8 mouse cellular contexts compared by ENCODE assay signal in the genomic region with DNA sequence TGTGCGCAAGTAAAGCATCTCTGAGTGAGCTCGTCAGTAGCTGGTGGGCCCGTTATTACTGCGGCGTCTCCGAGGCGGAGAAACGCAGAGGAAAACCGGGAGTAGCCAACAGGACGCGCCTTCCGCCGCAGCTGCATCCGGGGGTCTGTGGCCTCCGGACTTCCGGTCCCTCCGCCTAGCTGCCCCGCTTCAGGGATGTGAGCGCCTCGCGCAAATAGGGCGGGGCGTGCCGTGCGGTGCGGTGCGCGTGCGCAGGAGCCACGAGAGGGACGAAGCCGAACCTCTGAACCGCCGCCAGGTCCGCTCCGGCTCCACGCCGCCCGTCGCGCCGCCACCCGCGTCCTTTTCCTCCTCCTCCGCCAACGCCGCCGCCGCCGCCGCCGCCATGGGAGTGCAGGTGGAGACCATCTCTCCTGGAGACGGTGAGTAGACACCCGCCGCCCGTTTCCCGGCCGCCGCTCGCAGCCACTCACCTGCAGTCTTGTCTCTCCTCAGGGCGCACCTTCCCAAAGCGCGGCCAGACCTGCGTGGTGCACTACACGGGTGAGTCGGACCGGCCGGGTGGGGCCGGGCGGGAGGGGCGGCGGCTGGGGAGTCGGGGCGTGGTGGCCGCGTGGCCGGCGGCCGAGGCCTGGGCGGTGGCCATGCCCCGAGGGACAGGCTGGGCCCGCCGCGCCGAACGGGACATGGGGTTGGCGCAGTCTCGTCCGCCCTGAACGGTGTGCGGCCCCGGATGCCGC. TPM values are rescaled to one million over a fixed set of nuclear protein-coding genes. Genes with fewer than 3 reads are reported as not detected.
DNase-seq lines count a peak whose midpoint lies in the region; ATAC-seq and TF ChIP-seq lines count a peak whose summit lies in the region.

A gene (plus strand): TSS at position 161 of the 740 bp plus-strand sequence.

- no peak for TF ChIP-seq CTCF in heart, postnatal 0 days (IDR thresholded peaks at IDR 0.05; ENCODE audit: low read depth)
- no peak for TF ChIP-seq CTCF in testis, adult 2 months (IDR thresholded peaks at IDR 0.05; ENCODE audit: control insufficient read depth, insufficient read depth, insufficient replicate concordance, low read depth, low read length)

- H3K4me3 ChIP-seq in brown adipose tissue, adult 24 weeks (ENCODE audit: insufficient read depth, low read depth, low read length), result peak within 1 kb of the TSS; percentile 83
- H3K4me3 ChIP-seq in forebrain, embryonic 12.5 days (replicated peaks), result peak within 1 kb of the TSS; percentile 95
- peak within 1 kb of the TSS; percentile 80 for H3K4me3 ChIP-seq in heart, postnatal 0 days (ENCODE audit: low read depth, low read length)
- H3K4me3 ChIP-seq in liver, embryonic 16.5 days (ENCODE audit: low read depth, low read length), result peak within 1 kb of the TSS; percentile 74
- H3K4me3 ChIP-seq in neural tube, embryonic 13.5 days, result peak within 1 kb of the TSS; percentile 98
- peak within 1 kb of the TSS; percentile 96 for H3K4me3 ChIP-seq in testis, adult 2 months (ENCODE audit: control insufficient read depth, low read depth, low read length)

- peaks cover 11% of the 10 kb centered on the region for H3K4me1 ChIP-seq in brown adipose tissue, adult 24 weeks (ENCODE audit: control insufficient read depth, insufficient read depth, insufficient read length, low read length)
- H3K4me1 ChIP-seq in forebrain, embryonic 12.5 days, result peaks cover 32% of the 10 kb centered on the region
- H3K4me1 ChIP-seq in heart, postnatal 0 days (ENCODE audit: control insufficient read depth, insufficient read depth), result peaks cover 22% of the 10 kb centered on the region
- H3K4me1 ChIP-seq in liver, embryonic 16.5 days (ENCODE audit: control insufficient read depth, low read depth, low read length), result peaks cover 9% of the 10 kb centered on the region
- H3K4me1 ChIP-seq in neural tube, embryonic 13.5 days (replicated peaks), result peaks cover 46% of the 10 kb centered on the region
- peaks cover 9% of the 10 kb centered on the region for H3K4me1 ChIP-seq in testis, adult 2 months (ENCODE audit: control insufficient read depth, insufficient read depth, low read length)

- TF ChIP-seq EP300 in heart, postnatal 0 days (IDR thresholded peaks at IDR 0.05; ENCODE audit: low read depth), result peak; percentile 97

- H3K9me3 ChIP-seq in forebrain, embryonic 12.5 days, result no peaks in the 10 kb centered on the region
- no peaks in the 10 kb centered on the region for H3K9me3 ChIP-seq in heart, postnatal 0 days (replicated peaks; ENCODE audit: control insufficient read depth, low read length)
- H3K9me3 ChIP-seq in liver, embryonic 16.5 days (replicated peaks; ENCODE audit: control insufficient read depth, low read length), result no peaks in the 10 kb centered on the region
- H3K9me3 ChIP-seq in neural tube, embryonic 13.5 days, result no peaks in the 10 kb centered on the region

- no peaks in the 10 kb centered on the region for H3K27me3 ChIP-seq in forebrain, embryonic 12.5 days
- H3K27me3 ChIP-seq in heart, postnatal 0 days (ENCODE audit: control insufficient read depth, insufficient read depth, low read length), result no peaks in the 10 kb centered on the region
- H3K27me3 ChIP-seq in liver, embryonic 16.5 days (ENCODE audit: control insufficient read depth, insufficient read depth, low read depth, low read length), result no peaks in the 10 kb centered on the region
- H3K27me3 ChIP-seq in neural tube, embryonic 13.5 days, result no peaks in the 10 kb centered on the region
- no peaks in the 10 kb centered on the region for H3K27me3 ChIP-seq in testis, adult 2 months (ENCODE audit: control insufficient read depth, insufficient read depth, low read length)

- under 1% methylated on average over 90 of the region's 93 CpGs for WGBS in forebrain, embryonic 12.5 days
- under 1% methylated on average over 68 of the region's 93 CpGs for WGBS in heart, postnatal 0 days
- WGBS in liver, embryonic 16.5 days (ENCODE audit: insufficient replicate concordance), result under 1% methylated on average over 82 of the region's 93 CpGs
- under 1% methylated on average over 93 of the region's 93 CpGs for WGBS in neural tube, embryonic 13.5 days

- peak within 1 kb of the TSS; percentile 77 for H3K4me2 ChIP-seq in forebrain, embryonic 12.5 days
- H3K4me2 ChIP-seq in heart, postnatal 0 days (ENCODE audit: low read depth, low read length), result peak within 1 kb of the TSS; percentile 67
- peak within 1 kb of the TSS; percentile 92 for H3K4me2 ChIP-seq in liver, embryonic 16.5 days (ENCODE audit: low read depth, low read length)
- H3K4me2 ChIP-seq in neural tube, embryonic 13.5 days, result peak within 1 kb of the TSS; percentile 88

- ATAC-seq in forebrain, embryonic 12.5 days (ENCODE audit: low FRiP score), result peak; percentile 97
- peak; percentile 97 for ATAC-seq in heart, postnatal 0 days (ENCODE audit: insufficient read depth, low read depth)
- ATAC-seq in liver, embryonic 16.5 days (ENCODE audit: low read depth), result peak; percentile 94
- peak; percentile 97 for ATAC-seq in neural tube, embryonic 13.5 days (ENCODE audit: low read depth)

- H3K36me3 ChIP-seq in forebrain, embryonic 12.5 days (replicated peaks), result peaks cover 28% of the 10 kb centered on the region
- peaks cover 26% of the 10 kb centered on the region for H3K36me3 ChIP-seq in heart, postnatal 0 days (replicated peaks; ENCODE audit: control insufficient read depth, insufficient read depth, low read length)
- no peaks in the 10 kb centered on the region for H3K36me3 ChIP-seq in liver, embryonic 16.5 days (ENCODE audit: control insufficient read depth, insufficient read depth)
- H3K36me3 ChIP-seq in neural tube, embryonic 13.5 days, result peaks cover 32% of the 10 kb centered on the region
- H3K36me3 ChIP-seq in testis, adult 2 months (ENCODE audit: control insufficient read depth, insufficient read depth, low read length), result peaks cover 4% of the 10 kb centered on the region

- TF ChIP-seq POLR2A in testis, adult 2 months (IDR thresholded peaks at IDR 0.05; ENCODE audit: control insufficient read depth, low read depth, low read length), result peak; percentile 97; the same call in 1 of the 2 replicates

- DNase-seq in CD4-positive, CD25-positive, alpha-beta regulatory T cell, adult 2 months (ENCODE audit: low read depth, low spot score), result peak; percentile 96
- DNase-seq in heart, postnatal 0 days (ENCODE audit: low spot score), result peak; percentile 90
- peak; percentile 99 for DNase-seq in kidney, postnatal 4 days

- H3K27ac ChIP-seq in brown adipose tissue, adult 24 weeks (replicated peaks; ENCODE audit: low read depth, low read length), result peak within 1 kb of the TSS; percentile 95
- peak within 1 kb of the TSS; percentile 91 for H3K27ac ChIP-seq in forebrain, embryonic 12.5 days
- peak within 1 kb of the TSS; percentile 95 for H3K27ac ChIP-seq in heart, postnatal 0 days (ENCODE audit: low read depth)
- H3K27ac ChIP-seq in liver, embryonic 16.5 days (ENCODE audit: low read length), result peak within 1 kb of the TSS; percentile 80
- H3K27ac ChIP-seq in neural tube, embryonic 13.5 days (replicated peaks), result peak within 1 kb of the TSS; percentile 94
- H3K27ac ChIP-seq in testis, adult 2 months (ENCODE audit: control insufficient read depth, insufficient read depth, low read depth, low read length), result peak within 1 kb of the TSS; percentile 94

- peak within 1 kb of the TSS; percentile 94 for H3K9ac ChIP-seq in forebrain, embryonic 12.5 days
- H3K9ac ChIP-seq in heart, postnatal 0 days (replicated peaks; ENCODE audit: low read depth, low read length), result peak within 1 kb of the TSS; percentile 85
- peak within 1 kb of the TSS; percentile 78 for H3K9ac ChIP-seq in liver, embryonic 16.5 days (ENCODE audit: low read depth, low read length)
- H3K9ac ChIP-seq in neural tube, embryonic 13.5 days, result peak within 1 kb of the TSS; percentile 98

RNA-seq across cellular contexts. Expression of the gene that starts here (rescaled TPM):
- polyA plus RNA-seq in brown adipose tissue, adult 24 weeks (2012; ENCODE audit: insufficient read depth, insufficient read length, missing spikeins), result 241 and 245 TPM in 2 replicates
- 526 and 540 TPM in 2 replicates for polyA plus RNA-seq in forebrain, embryonic 12.5 days (2016; fragmentation: Nextera tagmentation; extraction: Ambion mirVana)
- 71.3 and 72.5 TPM in 2 replicates for total RNA-seq in heart, postnatal 0 days (2014; rRNA removed; ENCODE audit: low replicate concordance)
- polyA plus RNA-seq in heart, postnatal 0 days (2015; fragmentation: Nextera tagmentation; extraction: Ambion mirVana), result 454 and 476 TPM in 2 replicates
- polyA plus RNA-seq in liver, embryonic 16.5 days (2015; fragmentation: Nextera tagmentation; extraction: Ambion mirVana), result 112 and 114 TPM in 2 replicates
- polyA plus RNA-seq in neural tube, embryonic 13.5 days (2015; fragmentation: Nextera tagmentation; extraction: Ambion mirVana), result 637 and 667 TPM in 2 replicates
- 175 and 184 TPM in 2 replicates for polyA plus RNA-seq in testis, adult 2 months (2012; rRNA removed)

Comparison
In these comparisons a context has a peak if more than half of its experiments do, and no peak if none do; other contexts are left out.
1. Peak in every context shown above with its lines: DNase-seq, ATAC-seq, H3K4me3 ChIP-seq and H3K27ac ChIP-seq.